ENCODE assay signal across 8 mouse cellular contexts in genomic region chr14:29721131-29721487, GRCm38 (mm10). TPM values are rescaled to one million over a fixed set of nuclear protein-coding genes. Genes with fewer than 3 reads are reported as not detected.
DNase-seq lines count a peak whose midpoint lies in the region; ATAC-seq and TF ChIP-seq lines count a peak whose summit lies in the region.

No protein-coding gene starts in this region.

- WGBS in heart, postnatal 0 days = 2% methylated on average over 11 of the region's 11 CpGs
- WGBS in embryonic facial prominence, embryonic 11.5 days = under 1% methylated on average over 11 of the region's 11 CpGs
- WGBS in hindbrain, embryonic 16.5 days = 3% methylated on average over 11 of the region's 11 CpGs
- under 1% methylated on average over 11 of the region's 11 CpGs for WGBS in midbrain, embryonic 16.5 days

- H3K9me3 ChIP-seq in heart, postnatal 0 days (replicated peaks; ENCODE audit: control insufficient read depth, low read length) = no peaks in the 10 kb centered on the region
- H3K9me3 ChIP-seq in embryonic facial prominence, embryonic 11.5 days (replicated peaks; ENCODE audit: control insufficient read depth, low read length) = no peaks in the 10 kb centered on the region
- no peaks in the 10 kb centered on the region for H3K9me3 ChIP-seq in hindbrain, embryonic 16.5 days (ENCODE audit: control insufficient read depth, low read length)
- H3K9me3 ChIP-seq in midbrain, embryonic 16.5 days (replicated peaks; ENCODE audit: control insufficient read depth, low read length, poor library complexity, severe bottlenecking) = no peaks in the 10 kb centered on the region

- intact Hi-C loops in left cerebral cortex, postnatal 10 days (cut with DNase I) = loop anchor here (2.0 kb wide), 1 partner anchor 216 kb away; no protein-coding TSS in a partner anchor

- TF ChIP-seq CTCF in heart, postnatal 0 days (IDR thresholded peaks at IDR 0.05; ENCODE audit: low read depth) = no peak

- no peaks in the 10 kb centered on the region for H3K36me3 ChIP-seq in heart, postnatal 0 days (replicated peaks; ENCODE audit: control insufficient read depth, insufficient read depth, low read length)
- H3K36me3 ChIP-seq in embryonic facial prominence, embryonic 11.5 days (replicated peaks; ENCODE audit: control insufficient read depth, insufficient read depth, low read depth, low read length) = no peaks in the 10 kb centered on the region
- no peaks in the 10 kb centered on the region for H3K36me3 ChIP-seq in hindbrain, embryonic 16.5 days (ENCODE audit: control insufficient read depth, insufficient read depth, low read length)
- H3K36me3 ChIP-seq in midbrain, embryonic 16.5 days (ENCODE audit: control insufficient read depth, insufficient read depth, low read length) = no peaks in the 10 kb centered on the region

- H3K4me1 ChIP-seq in heart, postnatal 0 days (ENCODE audit: control insufficient read depth, insufficient read depth) = 0 out of 2 replicates have a peak, but pooled peaks cover 4% of the 10 kb centered on the region
- peaks cover 2% of the 10 kb centered on the region; the same call in 1 of the 2 replicates for H3K4me1 ChIP-seq in embryonic facial prominence, embryonic 11.5 days (ENCODE audit: control insufficient read depth, insufficient read depth, low read length)
- peaks cover 18% of the 10 kb centered on the region for H3K4me1 ChIP-seq in hindbrain, embryonic 16.5 days (ENCODE audit: control insufficient read depth, insufficient read depth, low read depth, low read length)
- H3K4me1 ChIP-seq in midbrain, embryonic 16.5 days (ENCODE audit: control insufficient read depth, insufficient read depth, low read length) = peaks cover 22% of the 10 kb centered on the region

- TF ChIP-seq EP300 in heart, postnatal 0 days (IDR thresholded peaks at IDR 0.05; ENCODE audit: low read depth) = no peak

- no peak overlapping the region for H3K9ac ChIP-seq in heart, postnatal 0 days (replicated peaks; ENCODE audit: low read depth, low read length)
- H3K9ac ChIP-seq in embryonic facial prominence, embryonic 11.5 days (replicated peaks; ENCODE audit: low read length) = peak overlapping the region; percentile 49
- peak overlapping the region; percentile 81 for H3K9ac ChIP-seq in hindbrain, embryonic 16.5 days (ENCODE audit: low read depth, low read length)
- H3K9ac ChIP-seq in midbrain, embryonic 16.5 days (ENCODE audit: low read depth, low read length) = peak overlapping the region; percentile 72

- H3K27ac ChIP-seq in heart, postnatal 0 days (ENCODE audit: low read depth) = no peak overlapping the region
- H3K27ac ChIP-seq in embryonic facial prominence, embryonic 11.5 days (replicated peaks; ENCODE audit: low read depth, low read length) = no peak overlapping the region
- peak overlapping the region; percentile 87 for H3K27ac ChIP-seq in hindbrain, embryonic 16.5 days (ENCODE audit: low read depth, low read length)
- peak overlapping the region; percentile 80 for H3K27ac ChIP-seq in midbrain, embryonic 16.5 days (ENCODE audit: low read length)

- DNase-seq in heart, postnatal 0 days (ENCODE audit: low spot score) = no peak
- no peak for DNase-seq in heart, adult 18-20 months
- peak; percentile 25 for DNase-seq in embryonic facial prominence, embryonic 11.5 days (ENCODE audit: low spot score)
- DNase-seq in left cerebral cortex, postnatal 10 days (ENCODE audit: extremely low spot score in 1 of 2, low spot score in 2 of 2) = no peak
- DNase-seq in B cell, adult 2 months = no peak

- H3K4me2 ChIP-seq in heart, postnatal 0 days (ENCODE audit: low read depth, low read length) = peak overlapping the region; percentile 99
- peak overlapping the region; percentile 99 for H3K4me2 ChIP-seq in embryonic facial prominence, embryonic 11.5 days (ENCODE audit: low read depth, low read length)
- H3K4me2 ChIP-seq in hindbrain, embryonic 16.5 days (ENCODE audit: low read length) = peak overlapping the region; percentile 99
- H3K4me2 ChIP-seq in midbrain, embryonic 16.5 days (ENCODE audit: low read length) = peak overlapping the region; percentile 88

- peak overlapping the region; percentile 64 for H3K4me3 ChIP-seq in heart, postnatal 0 days (ENCODE audit: low read depth, low read length)
- H3K4me3 ChIP-seq in embryonic facial prominence, embryonic 11.5 days (ENCODE audit: low read depth, low read length) = peak overlapping the region; percentile 67
- peak overlapping the region; percentile 77 for H3K4me3 ChIP-seq in hindbrain, embryonic 16.5 days (ENCODE audit: low read length)
- peak overlapping the region; percentile 58 for H3K4me3 ChIP-seq in midbrain, embryonic 16.5 days (ENCODE audit: low read depth, low read length)

- peaks cover 75% of the 10 kb centered on the region for H3K27me3 ChIP-seq in heart, postnatal 0 days (ENCODE audit: control insufficient read depth, insufficient read depth, low read length)
- H3K27me3 ChIP-seq in embryonic facial prominence, embryonic 11.5 days (ENCODE audit: control insufficient read depth, insufficient read depth, low read length) = peaks cover 35% of the 10 kb centered on the region
- H3K27me3 ChIP-seq in hindbrain, embryonic 16.5 days (replicated peaks; ENCODE audit: control insufficient read depth, insufficient read depth, low read length) = peaks cover 2% of the 10 kb centered on the region; the same call in 1 of the 2 replicates
- H3K27me3 ChIP-seq in midbrain, embryonic 16.5 days (ENCODE audit: control insufficient read depth, insufficient read depth, low read depth, low read length) = peaks cover 5% of the 10 kb centered on the region

- ATAC-seq in heart, postnatal 0 days (ENCODE audit: insufficient read depth, low read depth) = no peak
- ATAC-seq in embryonic facial prominence, embryonic 11.5 days (replicated peaks; ENCODE audit: insufficient number of reproducible peaks, low FRiP score, low TSS enrichment, low read depth) = no peak
- peak; percentile 31; the same call in 1 of the 2 replicates for ATAC-seq in hindbrain, embryonic 16.5 days
- ATAC-seq in midbrain, embryonic 16.5 days = peak; percentile 23; the same call in 1 of the 2 replicates
- no peak for ATAC-seq in monocyte, adult 5-6 weeks (replicated peaks; ENCODE audit: insufficient number of reproducible peaks, low FRiP score, low TSS enrichment, poor library complexity, severe bottlenecking)

RNA-seq across cellular contexts. Expression of gene Cacna2d3, which starts 0.6 kb away (rescaled TPM):
- total RNA-seq in heart, postnatal 0 days (2014; rRNA removed; ENCODE audit: low replicate concordance) = not detected in 2 replicates
- polyA plus RNA-seq in heart, postnatal 0 days (2015; fragmentation: Nextera tagmentation; extraction: Ambion mirVana) = 0.19 and 0.30 TPM in 2 replicates
- 1 to 10 TPM in 1 of 2 experiments, under 1 TPM in 1; 0.67 to 1.1 TPM for total RNA-seq in heart, adult 18-20 months (2021)
- 4.0 and 5.3 TPM in 2 replicates for polyA plus RNA-seq in embryonic facial prominence, embryonic 11.5 days (2014; fragmentation: Nextera tagmentation; extraction: Ambion mirVana)
- 32.8 and 43.8 TPM in 2 replicates for polyA plus RNA-seq in hindbrain, embryonic 16.5 days (2015; fragmentation: Nextera tagmentation; extraction: Ambion mirVana)
- polyA plus RNA-seq in midbrain, embryonic 16.5 days (2015; fragmentation: Nextera tagmentation; extraction: Ambion mirVana) = 31.0 and 36.4 TPM in 2 replicates
- total RNA-seq in monocyte, adult 5-6 weeks (2017) = 0.48 TPM in 1 of 3 replicates, not detected in the others
- 10 to 100 TPM; 81.8 to 88.4 TPM for total RNA-seq in left cerebral cortex, postnatal 10 days (2021)

Comparison
In these comparisons a context has a peak if more than half of its experiments do, and no peak if none do; other contexts are left out.
1. ATAC-seq: peak in hindbrain, embryonic 16.5 days (single experiment) and midbrain, embryonic 16.5 days (single experiment); none in heart, postnatal 0 days (single experiment), embryonic facial prominence, embryonic 11.5 days (single experiment) and monocyte, adult 5-6 weeks (single experiment).
2. H3K27ac ChIP-seq: peak in hindbrain, embryonic 16.5 days (single experiment) and midbrain, embryonic 16.5 days (single experiment); none in heart, postnatal 0 days (single experiment) and embryonic facial prominence, embryonic 11.5 days (single experiment).
3. RNA of gene Cacna2d3, which starts 0.6 kb away (total RNA-seq): 81.8 to 88.4 TPM in left cerebral cortex, postnatal 10 days; 0.67 to 1.1 TPM in heart, adult 18-20 months, 0.48 TPM in monocyte, adult 5-6 weeks and not detected in heart, postnatal 0 days; every median in the first group is over 10 times any median in the second.
4. Peak in every context shown above with its lines, with median percentiles within 50 percentile points of each other: H3K4me2 ChIP-seq and H3K4me3 ChIP-seq.